Mouse (Mus musculus): ENCODE results near the gene Klf15. TPM values are rescaled to one million over a fixed set of nuclear protein-coding genes. Genes with fewer than 3 reads are reported as not detected.
A peak's percentile ranks its signal among the peaks of the same experiment; 100 is the strongest.

Gene Klf15
- total RNA-seq, 2 experiments from 2014 or later, result 60.8 to 87.4 TPM

DNA sequence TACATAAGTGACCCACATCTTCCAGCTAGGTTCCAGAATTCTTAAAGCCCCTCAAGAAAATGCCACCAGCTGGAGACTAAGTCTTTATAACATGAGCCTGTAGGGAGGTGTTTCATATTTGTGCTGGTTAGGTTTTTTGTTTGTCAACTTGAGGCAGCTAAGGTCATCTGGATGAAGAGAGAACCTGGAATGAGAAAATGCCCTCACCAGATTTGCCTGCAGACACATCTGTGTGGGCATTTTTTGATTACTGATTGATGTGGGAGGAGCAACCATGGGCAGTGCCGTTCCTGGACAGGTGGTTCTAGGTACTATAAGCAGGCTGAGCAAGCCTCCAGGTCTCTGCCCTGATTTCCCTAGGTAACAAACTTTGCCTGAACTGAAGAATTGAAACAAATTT, 25.2 kb downstream of the Klf15 start:
- DNase-seq, result no peak
- intact Hi-C loops (cut with DNase I), result no loop called here

GRCm38 (mm10) chr6:90489532-90489931, 27.2 kb downstream of the Klf15 start:
- no peak for DNase-seq
- intact Hi-C loops (cut with DNase I), result no loop called here

GRCm38 (mm10) chr6:90490976-90491375, 28.6 kb downstream of the Klf15 start:
- intact Hi-C loops (cut with DNase I), result no loop called here
- no peak for DNase-seq

GRCm38 (mm10) chr6:90491956-90492744, 29.8 kb downstream of the Klf15 start:
- intact Hi-C loops (cut with DNase I), result no loop called here
- no peak for DNase-seq

DNA sequence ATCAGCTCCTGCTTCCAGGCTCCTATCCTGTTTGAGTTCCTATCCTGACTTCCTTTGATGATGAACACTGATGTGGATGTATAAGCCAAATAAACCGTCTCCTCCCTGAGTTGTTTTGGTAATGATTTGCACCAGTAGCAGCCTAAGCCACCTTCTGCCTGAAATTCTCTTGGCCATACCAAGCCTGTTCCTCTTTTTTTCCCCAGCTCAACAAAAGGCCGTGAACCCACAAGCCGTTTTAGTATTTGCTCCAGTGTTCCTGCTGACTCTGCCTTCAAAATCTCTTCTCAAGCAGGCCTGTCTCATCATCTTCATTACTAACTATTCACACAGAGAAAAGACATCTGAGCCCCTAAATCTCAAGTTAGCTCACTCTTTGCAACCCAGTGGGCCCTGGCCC, 31.8 kb downstream of the Klf15 start:
- no peak for DNase-seq
- intact Hi-C loops (cut with DNase I), result no loop called here

DNA sequence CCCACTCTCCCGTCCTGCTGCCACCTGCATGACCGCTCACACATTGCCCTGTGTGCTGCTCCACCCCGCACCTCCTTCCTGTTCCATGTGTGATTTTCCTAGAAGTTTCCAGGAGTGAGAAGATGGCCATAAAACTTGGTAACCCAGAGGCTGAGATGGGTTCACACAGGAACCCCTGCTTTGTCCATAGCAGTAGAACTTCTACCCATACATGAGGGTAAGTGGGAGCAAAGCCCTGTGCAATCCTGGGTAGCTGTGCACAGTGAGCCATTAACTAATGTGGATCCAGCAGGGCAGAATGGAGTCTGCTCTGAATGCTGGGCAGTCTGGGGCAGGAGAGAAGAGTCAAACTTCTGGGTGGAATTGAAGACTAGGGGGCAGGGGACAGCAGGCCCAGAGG, 32.2 kb downstream of the Klf15 start:
- no peak for DNase-seq
- intact Hi-C loops (cut with DNase I), result no loop called here

GRCm38 (mm10) chr6:90495282-90495912, 33.0 kb downstream of the Klf15 start:
- intact Hi-C loops (cut with DNase I), result no loop called here
- DNase-seq, result no peak

GRCm38 (mm10) chr6:90496217-90496616, 33.8 kb downstream of the Klf15 start:
- no peak for DNase-seq
- intact Hi-C loops (cut with DNase I), result no loop called here

- DNase-seq, result no peak
- intact Hi-C loops (cut with DNase I), result no loop called here
Observed at GRCm38 (mm10) chr6:90499509-90499908, 37.1 kb downstream of the Klf15 start.

DNA sequence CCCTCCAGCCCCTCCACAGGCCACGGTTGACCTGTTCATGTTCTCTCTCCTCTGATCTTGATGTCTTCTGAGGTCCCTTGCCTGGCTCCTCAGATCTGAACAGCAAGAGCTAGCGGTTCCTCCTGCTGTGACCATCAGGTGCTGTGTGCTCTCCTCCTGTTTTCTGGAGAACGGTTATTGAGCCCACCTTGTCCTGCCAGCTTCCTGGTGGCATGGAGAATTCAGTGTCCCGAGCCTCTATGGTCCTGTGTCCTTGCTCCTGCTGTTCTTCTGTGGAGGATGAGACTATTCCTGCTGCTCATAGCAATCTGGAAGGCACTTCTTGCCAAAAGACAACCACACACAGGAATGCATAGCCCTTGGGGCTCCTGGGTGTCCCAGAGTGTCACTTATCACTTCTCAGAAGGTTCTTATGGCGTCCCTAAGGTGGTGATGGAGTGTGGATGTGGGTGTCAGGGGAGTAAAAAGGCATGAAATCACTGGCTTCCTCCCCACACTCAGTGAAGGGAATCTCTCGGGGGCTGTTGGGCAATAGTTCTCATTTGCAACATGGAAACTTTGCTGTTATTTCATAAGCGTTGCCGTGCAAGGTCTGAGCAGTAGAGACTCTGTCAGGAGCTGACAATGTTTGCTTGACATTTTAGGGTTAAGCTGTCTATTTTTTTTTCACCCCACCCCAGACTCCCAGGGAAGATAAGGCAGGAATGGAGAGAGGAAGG, 39.0 kb downstream of the Klf15 start:
- DNase-seq, result no peak
- intact Hi-C loops (cut with DNase I), result no loop called here

DNA sequence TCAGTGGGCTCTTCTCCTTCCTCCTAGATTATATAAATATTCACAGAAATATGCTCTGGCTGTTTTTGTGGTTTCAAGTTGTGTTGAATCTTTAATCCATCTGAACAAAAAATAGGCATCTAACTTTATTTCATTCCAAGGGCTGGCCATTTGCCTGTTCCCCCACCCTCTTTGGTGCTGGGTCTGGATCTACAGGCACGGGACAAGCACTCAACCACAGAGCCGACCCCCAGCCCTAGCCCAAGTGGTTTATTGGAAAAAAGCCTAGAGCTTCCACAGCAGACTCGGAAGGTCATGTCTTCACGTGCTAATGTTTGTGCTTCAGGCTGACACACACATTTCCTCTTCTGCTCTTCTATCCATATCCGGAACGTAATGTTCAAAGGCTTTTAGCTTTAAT, 43.5 kb downstream of the Klf15 start:
- peak in 1 of 2 experiments; percentile 35 for DNase-seq
- intact Hi-C loops (cut with DNase I), result loop anchor here (2.0 kb wide), 2 partner anchors 25 to 35 kb away; no protein-coding TSS in a partner anchor

GRCm38 (mm10) chr6:90506673-90507311, 44.4 kb downstream of the Klf15 start:
- intact Hi-C loops (cut with DNase I), result loop anchor here (1.0 to 2.0 kb wide), 3 partner anchors 26 to 43 kb away; no protein-coding TSS in a partner anchor

GRCm38 (mm10) chr6:90507443-90507842, 45.1 kb downstream of the Klf15 start:
- DNase-seq, result no peak
- intact Hi-C loops (cut with DNase I), result loop anchor here (1.0 to 2.0 kb wide), 3 partner anchors 27 to 44 kb away; no protein-coding TSS in a partner anchor

More at GRCm38 (mm10) chr6:90506673-90507311, 44.4 kb downstream of the Klf15 start:
- DNase-seq, result peak; percentile 83 to 88

GRCm38 (mm10) chr6:90508197-90508624, 45.8 kb downstream of the Klf15 start:
- intact Hi-C loops (cut with DNase I), result no loop called here
- DNase-seq, result peak; percentile 61 to 69

GRCm38 (mm10) chr6:90509085-90509484, 46.7 kb downstream of the Klf15 start:
- DNase-seq, result peak; percentile 80 to 81
- intact Hi-C loops (cut with DNase I), result no loop called here

- intact Hi-C loops (cut with DNase I), result no loop called here
- DNase-seq, result no peak
Observed at GRCm38 (mm10) chr6:90512416-90512815, 50.0 kb downstream of the Klf15 start.

DNA sequence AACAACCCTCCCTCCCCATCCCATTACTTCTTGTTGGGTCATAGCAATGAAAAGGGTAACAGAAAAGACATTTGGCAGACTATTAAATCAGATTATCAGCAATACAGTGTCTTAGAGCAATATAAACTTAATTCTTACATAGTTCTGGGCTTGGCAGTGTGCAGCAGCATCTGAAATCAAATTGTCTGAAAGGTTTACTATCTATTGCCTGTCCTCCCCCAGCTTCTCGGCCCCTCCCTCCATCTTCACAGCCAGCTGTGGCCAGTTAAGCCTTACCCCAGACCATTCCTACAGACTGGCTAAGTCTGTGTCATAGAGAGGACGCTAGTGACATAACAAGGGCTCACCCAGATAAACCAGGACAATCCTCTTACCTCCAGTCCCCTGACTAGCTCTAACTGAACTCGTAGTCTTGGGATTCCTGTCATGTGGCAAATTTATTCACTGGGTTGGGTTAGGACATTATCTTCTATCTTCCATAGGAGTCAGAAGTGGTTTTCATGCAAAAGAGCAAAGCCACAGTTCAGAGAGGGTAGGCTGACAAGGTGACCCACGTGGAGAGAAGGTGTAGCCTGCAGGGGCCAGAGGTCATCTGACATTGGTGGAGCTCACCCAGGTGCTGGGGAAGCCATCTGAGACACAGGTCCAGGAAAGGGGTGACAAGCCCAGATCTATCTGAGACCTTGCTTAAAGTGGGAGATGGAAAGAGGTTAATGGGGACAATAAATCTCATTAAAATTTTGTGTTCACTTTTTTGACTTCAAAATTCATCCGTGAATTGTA, 50.9 kb downstream of the Klf15 start:
- DNase-seq, result no peak
- intact Hi-C loops (cut with DNase I), result no loop called here

- intact Hi-C loops (cut with DNase I), result loop anchor here (2.0 kb wide), 1 partner anchor 54 kb away; no protein-coding TSS in a partner anchor
- no peak for DNase-seq
Observed at GRCm38 (mm10) chr6:90514369-90514768, 52.0 kb downstream of the Klf15 start.

GRCm38 (mm10) chr6:90514883-90515405, 52.6 kb downstream of the Klf15 start:
- peak; percentile 93 to 94 for DNase-seq
- intact Hi-C loops (cut with DNase I), result loop anchor here (1.0 to 2.0 kb wide), 3 partner anchors 54 to 82 kb away; no protein-coding TSS in a partner anchor
